Mouse (Mus musculus): ENCODE measurements around the gene Lingo1.

DNA sequence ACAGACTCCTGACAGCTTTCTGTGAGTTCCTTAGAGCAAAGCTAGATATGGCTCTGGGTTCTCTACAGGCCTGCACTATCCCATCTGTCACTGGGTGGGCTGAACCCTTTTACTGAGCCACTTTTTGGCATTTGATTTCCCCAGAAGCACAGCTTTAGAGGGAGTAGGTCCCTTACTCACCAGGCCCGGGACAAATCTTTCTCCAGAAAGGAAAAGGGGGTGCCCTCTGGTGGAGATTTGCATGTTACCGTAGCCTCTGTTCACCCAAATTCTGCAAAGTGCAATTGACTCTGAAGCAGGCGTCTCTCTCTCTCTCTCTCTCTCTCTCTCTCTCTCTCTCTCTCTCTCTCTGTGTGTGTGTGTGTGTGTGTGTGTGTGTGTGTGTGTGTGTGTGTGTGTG is 28.6 kb upstream of the Lingo1 start:
- TF ChIP-seq POLR2A (IDR thresholded peaks at IDR 0.05; ENCODE audit: insufficient read length, low read depth) (no peak), E2F4 (IDR thresholded peaks at IDR 0.05; ENCODE audit: insufficient read depth) (no peak), TCF3 (IDR thresholded peaks at IDR 0.05; ENCODE audit: insufficient read length, low read depth) (no peak), POLR2AphosphoS2 (IDR thresholded peaks at IDR 0.05; ENCODE audit: insufficient read length, low read depth) (no peak), TCF12 (IDR thresholded peaks at IDR 0.05; ENCODE audit: insufficient read depth, poor library complexity, severe bottlenecking) (no peak)

Measured in myocyte (in vitro differentiated cells).